Mouse (Mus musculus) heart, adult 8-10 months (tissue): ENCODE measurements around the gene Rpl37. TPM values are rescaled to one million over a fixed set of nuclear protein-coding genes. Genes with fewer than 3 reads are reported as not detected.

ENCODE experiments used
- DNase-seq: peaks from one replicate; pipeline ENCODE4 v3.0.0; 2022; ENCODE audit warnings: low spot score
- total RNA-seq, 4 experiments: library from RNA; stranded (reverse); gene quantifications; 2 replicates each; pipeline ENCODE4 v1.2.4; 2022

Rpl37 gene
- total RNA-seq, result 100 to 1,000 TPM; 173 to 245 (median 203) TPM

DNA sequence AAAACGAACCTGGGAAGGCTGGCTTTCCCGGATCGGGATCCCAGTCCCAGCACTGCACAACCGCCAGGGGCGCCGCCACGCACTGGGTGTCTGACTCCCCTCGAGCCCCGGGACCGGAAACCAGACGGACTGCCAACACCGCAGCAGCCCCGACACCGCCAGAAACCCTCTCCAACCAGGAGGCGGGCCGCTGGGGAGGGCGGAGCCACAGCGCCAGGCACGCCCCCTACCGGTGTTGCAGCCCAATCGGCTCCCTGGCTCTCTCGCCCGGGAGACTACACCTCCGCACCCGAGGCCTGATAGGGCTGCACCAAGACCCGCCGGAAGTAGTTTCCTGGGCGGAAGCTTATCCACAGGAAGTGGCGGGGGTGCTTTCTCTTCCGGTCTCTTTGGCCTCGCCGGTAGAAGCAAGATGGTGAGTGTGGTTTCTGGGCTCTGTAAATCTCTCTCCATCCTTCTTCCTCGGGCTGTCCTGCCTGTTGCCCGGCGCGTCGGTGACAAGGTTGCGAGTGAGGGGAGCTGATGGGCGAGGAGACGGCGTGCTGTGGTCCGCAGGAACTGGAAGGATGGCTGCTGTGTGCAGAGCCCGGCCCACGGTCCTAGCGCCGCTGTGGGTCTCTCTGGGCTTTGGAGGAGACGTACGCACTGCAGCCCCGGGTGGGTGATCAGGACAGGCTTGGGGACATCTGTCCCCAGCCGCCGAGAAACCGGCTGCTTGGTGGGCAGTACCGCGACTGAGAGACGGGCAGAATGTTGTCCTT lies at the start of gene Rpl37:
Rpl37 (plus strand) TSS at position 376 of the 761 bp plus-strand sequence.
- peak; percentile 98 for DNase-seq

DNA sequence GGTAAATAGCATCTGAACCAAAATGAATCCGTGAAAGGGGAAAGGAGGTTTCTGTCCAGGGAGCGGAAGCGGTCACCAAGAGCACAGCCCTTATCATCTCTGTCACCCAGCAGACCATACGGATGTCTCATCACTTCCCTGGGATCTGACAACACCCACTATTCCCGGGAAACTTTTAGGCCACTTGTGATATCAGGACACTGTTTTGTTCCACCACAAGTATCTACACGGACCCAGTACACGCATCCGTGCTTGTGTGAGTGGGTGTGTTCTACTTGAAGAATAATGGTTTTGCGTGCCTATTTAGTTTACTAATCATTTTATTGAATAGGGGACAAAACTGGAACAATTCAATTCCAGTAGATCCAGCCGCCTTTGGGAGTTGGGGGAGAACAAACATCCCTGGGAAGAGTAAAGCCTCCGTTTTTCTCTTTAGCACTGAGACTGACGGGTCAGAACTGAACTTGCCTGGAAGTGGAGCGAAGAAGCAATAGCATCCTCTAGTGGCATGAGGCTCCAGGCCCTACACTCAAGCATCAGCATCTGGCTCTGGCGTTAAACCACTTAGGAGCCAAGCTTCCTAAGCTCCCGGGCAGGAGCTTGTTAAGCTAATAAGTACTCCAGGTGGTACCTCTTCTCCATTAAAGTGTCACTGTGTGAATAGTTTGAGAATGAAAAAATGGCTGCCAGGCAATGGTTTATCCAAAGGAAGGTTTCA lies 47.5 kb upstream of the Rpl37 start:
- peak; percentile 39 for DNase-seq

DNA sequence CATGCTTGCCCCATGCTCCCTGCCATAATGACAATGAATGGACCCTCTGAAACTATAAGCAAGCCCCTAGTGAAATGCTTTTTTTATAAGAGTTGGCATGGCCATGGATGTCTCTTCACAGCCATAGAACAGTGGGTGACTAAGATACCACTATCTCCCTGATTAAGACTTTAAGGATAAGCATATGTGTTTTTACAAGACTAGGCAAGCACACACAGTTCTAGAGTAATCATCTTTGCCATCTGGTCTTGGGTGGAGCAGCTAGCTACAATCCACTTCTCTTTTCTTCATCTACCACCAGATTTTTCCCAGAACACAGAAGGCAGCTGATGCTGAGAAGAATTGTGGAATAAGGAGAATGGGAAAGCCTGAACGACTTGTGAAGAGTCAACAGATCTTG lies 35.2 kb upstream of the Rpl37 start:
- DNase-seq, result no peak

DNA sequence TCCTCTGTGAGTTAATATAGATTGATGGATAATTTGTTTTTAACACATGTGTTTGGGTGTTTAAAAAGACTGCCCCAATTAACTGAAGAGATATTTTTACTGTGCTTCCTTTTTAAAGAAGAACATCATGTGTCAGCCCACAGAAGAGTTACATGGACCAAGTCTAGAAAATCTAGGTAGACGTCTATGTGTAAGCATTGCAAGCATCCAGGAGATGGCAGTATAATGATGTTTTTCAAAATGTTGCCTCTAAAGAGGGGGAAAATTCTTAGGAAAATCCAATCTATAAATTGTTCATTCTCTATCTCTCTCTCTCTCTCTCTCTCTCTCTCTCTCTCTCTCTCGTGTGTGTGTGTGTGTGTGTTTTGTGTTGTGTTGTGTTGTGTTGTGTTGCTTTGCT lies 30.3 kb upstream of the Rpl37 start:
- no peak for DNase-seq

DNA sequence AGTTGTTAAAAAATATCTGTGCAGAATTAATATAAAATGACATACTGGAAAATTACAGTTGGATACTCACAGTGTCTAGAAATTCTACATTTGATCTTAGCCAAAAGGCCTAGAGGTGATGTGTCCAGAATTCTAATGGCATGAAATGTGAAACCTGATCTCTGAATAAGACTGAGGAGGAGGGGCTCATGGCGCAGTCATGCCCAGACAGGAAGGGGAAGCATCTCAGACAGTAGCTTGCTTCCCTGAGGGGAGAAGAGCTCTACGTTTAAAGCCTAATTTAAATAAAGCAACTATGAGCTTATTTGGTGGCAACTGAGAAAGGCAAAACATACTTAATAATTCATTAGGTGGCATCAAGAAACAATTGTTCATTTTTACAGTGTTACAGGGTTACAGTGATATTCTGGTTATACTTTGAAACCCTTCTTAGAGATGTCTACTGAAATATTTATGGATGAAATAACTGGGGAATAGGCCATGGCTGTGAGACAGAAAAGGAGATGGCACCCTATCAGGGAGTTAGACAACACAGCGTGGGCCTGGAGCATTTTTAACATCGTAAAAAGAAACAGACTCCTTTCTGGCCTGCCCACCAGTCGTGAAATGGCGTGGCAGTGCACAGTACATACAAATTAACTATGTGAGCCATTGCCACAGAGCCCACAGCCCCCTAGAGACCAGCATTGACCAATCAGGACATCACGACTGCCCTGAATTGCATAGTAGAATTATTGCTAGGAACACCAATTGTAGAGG lies 27.4 kb upstream of the Rpl37 start:
- no peak for DNase-seq

DNA sequence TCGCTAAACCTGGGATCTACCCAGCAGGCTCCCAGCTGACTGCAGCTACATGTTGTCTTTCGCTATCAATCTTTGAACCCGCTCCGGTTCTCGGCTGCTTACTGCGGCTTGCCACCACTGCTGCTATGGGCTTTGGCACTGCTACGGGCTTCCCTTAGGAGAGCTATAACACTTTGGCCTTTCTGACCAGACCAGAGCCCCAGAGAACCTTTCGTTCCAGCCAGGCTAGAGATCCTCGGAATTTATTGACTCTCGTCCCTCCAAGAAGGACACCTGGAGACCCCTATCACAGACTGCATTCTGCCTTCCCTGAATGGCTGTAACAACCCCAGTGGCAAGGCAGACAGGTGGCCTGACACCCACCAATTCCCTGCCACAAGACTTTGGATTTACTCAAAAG lies 26.3 kb upstream of the Rpl37 start:
- DNase-seq, result no peak

DNA sequence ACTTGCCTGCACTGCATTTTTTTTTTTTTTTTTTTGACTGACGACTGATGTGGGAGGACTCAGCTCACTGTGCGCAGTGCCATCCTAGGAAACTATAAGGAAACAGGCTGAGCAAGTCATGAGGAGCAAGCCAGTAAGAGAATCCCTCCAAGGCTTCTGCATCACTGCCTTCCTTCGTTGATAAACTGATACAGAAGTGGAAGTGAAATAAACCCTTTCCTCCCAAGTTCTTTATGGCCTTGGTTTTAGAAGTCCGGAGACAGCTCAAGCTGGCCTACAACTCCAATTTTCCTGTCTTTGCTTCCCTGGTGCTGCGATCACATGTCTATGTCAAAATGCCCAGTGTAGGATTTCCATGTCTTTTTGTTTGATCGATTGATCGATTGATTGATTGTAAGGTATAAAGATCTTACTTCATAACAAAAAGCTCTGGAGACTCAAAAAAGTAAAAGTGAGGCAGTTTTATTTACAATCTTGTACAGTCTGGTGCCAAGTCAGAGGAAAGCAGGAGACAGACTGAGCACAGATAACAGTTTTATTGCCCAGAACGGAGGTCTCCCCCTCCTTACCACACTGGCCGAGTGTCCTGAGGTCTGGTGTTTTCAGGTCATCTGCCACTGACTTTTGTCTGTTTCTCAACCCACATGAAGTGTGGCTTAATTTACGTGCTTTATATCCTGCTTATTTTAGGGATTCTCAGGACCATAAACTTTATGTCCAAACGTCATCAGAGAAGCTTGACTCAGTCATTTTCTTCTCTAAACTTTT lies 20.7 kb upstream of the Rpl37 start:
- DNase-seq, result no peak

DNA sequence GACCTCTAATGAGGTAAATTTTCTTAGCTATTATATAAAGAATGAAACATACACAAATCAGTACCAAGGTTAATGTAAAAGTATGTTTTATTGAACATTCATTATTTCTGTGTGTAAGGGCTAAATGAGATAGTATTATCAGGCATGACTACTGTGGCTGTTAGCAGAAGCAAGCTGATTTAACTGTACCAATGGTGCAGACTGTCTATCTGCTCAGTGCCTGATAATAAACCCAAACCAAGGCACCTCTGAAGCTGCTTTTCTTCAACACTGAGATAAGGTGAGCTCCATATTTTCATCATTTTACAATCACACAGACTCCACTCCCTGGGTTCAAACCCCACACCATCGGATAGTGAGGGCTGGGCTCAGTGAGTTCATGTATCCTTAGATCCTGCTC lies 19.1 kb upstream of the Rpl37 start:
- no peak for DNase-seq

DNA sequence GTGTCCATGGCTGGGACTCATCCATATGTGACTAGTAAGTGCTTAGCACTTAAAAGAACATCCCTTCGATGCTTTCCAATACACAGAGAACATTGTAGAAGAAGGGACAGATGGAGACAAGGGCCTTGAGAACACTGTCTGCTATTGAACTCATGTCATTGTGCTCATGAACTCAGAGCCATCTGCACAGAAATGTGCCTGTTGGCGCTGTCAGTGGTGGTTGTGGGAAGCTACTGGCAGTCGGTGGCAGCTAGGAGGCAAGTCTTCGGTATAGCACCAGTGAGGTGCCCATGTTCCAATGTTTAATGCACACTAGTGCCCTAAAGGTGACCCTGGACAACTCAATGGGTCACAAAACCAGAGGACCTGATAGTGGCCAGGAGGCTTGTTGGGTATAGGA lies 14.1 kb upstream of the Rpl37 start:
- DNase-seq, result no peak

DNA sequence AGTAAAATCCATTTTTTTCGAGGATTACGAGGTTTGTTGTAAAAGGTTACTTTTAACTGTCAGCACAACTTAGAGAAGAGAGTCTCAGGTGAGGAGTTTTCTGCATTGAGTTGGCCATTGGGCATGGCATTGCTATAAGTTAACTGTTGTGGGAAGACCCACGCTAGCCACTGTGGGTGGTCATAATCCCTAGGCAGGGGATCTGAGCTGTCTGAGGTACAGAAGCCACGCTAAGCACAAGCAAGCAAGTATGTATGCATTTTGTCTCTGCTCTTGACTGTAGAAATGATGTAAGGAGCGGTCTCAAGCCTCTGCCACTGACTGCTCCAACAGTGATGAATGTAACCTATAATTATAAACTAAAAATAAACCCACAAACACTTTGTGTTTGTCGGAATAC lies 10.6 kb upstream of the Rpl37 start:
- DNase-seq, result no peak

DNA sequence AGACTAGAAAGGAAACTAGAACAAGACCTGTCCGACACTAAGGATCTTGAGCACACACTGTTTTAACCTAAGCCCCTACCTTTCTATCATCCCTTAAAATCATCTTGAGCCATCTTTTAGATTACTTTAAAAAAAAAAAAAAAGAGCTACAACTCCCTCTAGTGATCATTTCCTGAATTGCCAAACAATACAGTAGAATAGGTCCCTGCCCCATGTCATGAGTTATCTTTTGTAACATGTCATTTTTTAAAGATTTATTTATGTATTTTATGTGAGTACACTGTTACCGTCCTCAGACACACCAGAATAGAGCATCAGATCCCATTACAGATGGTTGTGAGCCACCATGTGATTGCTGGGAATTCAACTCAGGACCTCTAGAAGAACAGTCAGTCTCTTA lies 10.2 kb upstream of the Rpl37 start:
- peak; percentile 40 for DNase-seq

DNA sequence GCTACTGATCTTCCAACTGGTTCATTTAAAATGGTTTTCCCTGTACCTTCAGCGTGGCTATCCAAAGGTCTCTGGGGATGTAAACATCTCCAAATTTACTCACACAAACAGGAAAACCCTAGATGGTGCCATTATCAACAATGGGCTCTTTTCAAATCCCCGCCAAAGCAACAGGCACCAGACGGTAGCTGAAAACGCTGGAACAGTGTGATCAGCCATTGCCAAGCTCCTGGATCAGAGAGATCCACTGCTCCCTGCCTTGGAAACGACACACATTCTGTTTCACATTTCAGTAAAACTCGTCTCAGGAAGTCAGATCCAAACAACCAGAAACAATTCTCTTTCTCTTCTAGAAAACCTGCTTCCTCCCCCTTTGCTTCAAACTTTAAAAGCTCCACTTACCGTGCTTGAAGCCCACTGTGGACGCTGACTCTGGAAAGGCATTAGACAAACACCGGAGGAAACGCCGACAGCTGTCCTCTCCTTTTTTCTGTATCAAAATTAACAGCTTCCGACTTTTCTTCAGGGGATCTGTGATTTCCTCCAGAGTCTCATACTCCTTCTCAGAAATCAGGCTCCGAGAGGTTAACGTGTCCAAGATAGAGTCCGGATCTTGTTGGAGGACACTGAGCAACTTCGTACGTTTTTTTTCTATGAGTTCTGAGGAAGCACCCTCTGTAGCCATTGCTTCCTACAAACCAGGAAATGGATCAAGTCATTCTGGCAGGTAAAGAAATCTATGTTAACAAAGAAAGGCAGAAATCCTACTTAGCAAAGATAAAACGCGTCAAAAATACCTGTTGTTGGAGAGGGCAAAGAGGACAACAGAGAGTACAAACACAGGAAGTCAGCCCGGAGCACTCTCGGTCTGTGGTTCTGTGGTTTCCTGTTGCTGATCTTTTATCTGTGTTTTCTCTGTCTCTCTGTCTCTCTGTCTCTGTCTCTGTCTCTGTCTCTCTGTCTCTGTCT lies 8.5 kb upstream of the Rpl37 start, which contains the start of gene Card6:
Card6 (minus strand) TSS at position 854 of the 969 bp plus-strand sequence.
- DNase-seq, result peak; percentile 32

DNA sequence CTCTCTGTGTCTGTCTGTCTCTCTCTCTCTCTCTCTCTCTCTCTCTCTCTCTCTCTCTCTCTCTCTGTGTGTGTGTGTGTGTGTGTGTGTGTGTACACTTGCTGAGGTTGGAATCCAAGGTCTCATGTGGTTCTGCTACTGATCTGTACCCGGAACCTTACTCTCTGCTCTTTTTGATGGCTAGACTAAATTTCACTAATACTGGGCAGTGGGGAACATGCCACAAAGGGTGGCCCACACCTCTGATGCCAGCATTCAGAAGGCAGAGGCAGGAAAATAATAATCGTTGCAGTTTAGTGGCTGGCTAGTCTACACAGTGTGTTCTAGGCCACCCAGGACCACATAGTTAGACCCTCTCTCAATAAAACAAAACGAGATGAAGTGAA lies 7.8 kb upstream of the Rpl37 start:
- DNase-seq, result peak; percentile 11

DNA sequence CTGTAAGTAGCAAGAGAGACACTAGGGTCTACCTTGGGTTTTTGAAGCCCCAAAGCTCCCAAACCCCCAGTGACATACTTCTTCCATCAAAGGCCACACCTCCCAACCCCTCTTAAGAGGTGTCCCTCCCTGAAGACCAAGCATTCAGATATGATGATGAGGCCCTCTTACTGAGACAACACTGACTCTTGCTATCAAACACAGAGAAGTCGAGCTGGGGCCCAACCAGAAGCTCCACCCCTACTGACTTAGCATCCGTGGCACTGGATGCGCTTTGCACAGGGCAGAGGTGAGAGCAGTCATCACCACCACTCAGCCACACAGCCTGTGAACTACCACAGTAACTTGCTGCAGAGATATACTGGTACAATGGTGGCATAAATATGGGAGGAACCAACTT lies 3.8 kb upstream of the Rpl37 start:
- DNase-seq, result no peak

DNA sequence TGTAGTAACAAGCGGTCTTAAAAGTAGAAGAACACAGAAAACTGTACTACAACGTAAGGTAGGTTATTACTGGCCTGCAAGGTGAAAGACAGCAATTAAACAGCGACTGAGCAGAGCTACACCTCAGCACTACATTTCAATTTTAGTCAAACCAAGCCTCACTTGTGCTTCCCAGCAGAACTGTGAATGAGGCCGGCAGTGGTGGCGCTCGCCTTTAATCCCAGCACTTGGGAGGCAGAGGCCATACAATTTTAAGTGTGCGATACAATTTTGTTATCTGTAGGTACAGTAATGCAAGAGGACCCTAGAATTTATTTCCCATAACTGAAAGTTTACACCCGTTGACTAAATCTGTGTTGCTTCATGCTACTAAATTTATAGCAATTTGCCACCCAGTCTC lies 1.3 kb upstream of the Rpl37 start:
- no peak for DNase-seq

DNA sequence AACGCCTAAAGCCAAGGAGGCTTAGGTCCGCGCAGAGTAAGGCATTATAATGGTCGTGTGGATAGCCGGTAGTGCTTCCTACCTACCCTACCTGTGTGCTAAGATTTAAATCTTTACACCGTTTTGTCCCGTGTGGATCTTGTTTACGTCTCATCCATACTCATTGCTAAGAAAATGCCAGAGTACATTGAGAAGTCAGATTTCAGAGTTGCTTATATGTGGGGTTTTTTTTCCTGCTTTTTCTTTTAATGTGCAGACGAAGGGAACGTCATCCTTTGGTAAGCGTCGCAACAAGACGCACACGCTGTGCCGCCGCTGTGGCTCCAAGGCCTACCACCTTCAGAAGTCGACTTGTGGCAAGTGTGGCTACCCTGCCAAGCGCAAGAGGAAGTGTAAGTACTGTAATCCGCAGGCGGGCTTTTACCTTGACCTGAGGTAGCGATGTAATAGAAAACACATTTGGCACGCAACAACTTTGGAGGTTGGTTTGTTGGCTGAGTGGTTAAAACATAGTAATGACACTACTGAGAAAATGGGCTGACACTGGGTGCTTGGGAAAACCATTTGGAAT lies 671 bp downstream of the Rpl37 start:
- DNase-seq, result no peak

DNA sequence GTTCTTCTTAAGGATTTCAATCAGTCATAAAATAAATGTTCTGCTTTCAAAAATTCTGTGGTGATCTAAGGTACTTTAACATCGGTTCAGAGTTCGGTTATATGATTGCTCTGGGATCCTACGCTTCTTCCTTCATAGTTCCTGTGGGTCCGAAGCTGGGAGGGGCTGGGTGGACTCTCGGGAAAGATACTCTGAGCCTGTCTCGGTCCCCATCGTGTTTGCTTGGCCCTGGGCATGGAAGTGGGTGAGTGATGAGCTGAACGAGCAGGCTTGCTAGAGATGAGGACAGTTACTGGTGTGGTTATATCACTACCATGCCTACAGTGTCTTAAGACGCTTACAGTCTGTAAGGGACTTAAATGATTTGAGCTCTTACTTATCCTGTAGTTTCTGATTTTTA lies 2.2 kb downstream of the Rpl37 start:
- no peak for DNase-seq

DNA sequence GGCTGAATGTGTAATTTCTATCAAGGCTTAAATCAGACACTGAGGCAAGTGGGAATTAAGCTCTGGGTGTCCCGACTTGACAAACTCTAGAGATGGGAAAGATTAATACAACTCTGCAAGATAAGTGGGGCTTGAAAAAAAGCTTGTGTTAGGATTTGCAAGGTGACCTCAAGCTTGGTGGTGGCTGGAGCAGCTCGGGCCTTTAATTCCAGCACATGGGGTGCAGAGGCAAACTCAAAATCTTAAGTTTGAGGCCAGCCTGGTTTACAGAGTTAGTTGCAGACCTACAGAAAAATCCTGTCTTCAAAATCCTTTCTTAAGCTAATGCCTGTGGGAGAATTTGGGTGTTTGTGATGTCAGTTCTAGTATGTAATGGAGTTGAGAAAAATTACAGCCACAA lies 2.7 kb downstream of the Rpl37 start:
- DNase-seq, result no peak

DNA sequence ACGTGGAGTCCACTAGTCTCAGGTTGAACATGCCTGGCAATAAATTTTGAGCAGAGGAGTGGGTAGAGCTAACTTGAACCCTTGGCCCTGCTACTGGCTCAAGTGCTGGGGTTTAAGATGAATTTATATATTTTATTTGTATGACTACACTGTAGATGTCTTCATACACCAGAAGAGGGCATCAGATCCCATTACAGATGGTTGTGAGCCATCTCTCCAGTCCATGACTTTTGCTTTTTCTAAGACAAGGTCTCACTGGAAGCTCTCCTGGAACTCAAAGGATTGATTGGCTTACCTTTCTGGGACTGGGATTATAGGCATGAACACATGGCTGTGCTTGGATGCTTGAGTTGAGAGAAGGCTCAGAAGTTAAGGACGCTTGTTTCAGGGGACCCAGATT lies 3.3 kb downstream of the Rpl37 start:
- no peak for DNase-seq
